Mouse (Mus musculus) C2C12 (cell line): ENCODE measurements around the gene Cog8. TPM values are rescaled to one million over a fixed set of nuclear protein-coding genes. Genes with fewer than 3 reads are reported as not detected.
A peak's percentile ranks its signal among the peaks of the same experiment; 100 is the strongest.
"Not testable (repeated sequence)": the region's sequence is repeated elsewhere in the genome, so short reads cannot be mapped to it uniquely, and the experiment has no call there.

Experiments
- H3K27me3 ChIP-seq: one replicate; pipeline ENCODE4 v1.6.1; 2011; ENCODE audit not compliant: control insufficient read depth, insufficient read depth, insufficient read length
- H3K36me3 ChIP-seq: one replicate; pipeline ENCODE4 v1.6.1; 2011; ENCODE audit not compliant: control insufficient read depth, insufficient read depth
- H3K4me3 ChIP-seq: one replicate; pipeline ENCODE4 v1.5.1; 2011; ENCODE audit warnings: mild to moderate bottlenecking, control low read depth; ENCODE audit not compliant: poor library complexity, insufficient read depth, severe bottlenecking
- H3K79me2 ChIP-seq: one replicate; pipeline ENCODE4 v1.6.1; 2011; ENCODE audit not compliant: control insufficient read depth, insufficient read depth
- H3K79me3 ChIP-seq: one replicate; pipeline ENCODE4 v1.6.1; 2011; ENCODE audit warnings: low read depth, control low read depth
- H3ac ChIP-seq: one replicate; pipeline ENCODE3; 2011; ENCODE audit warnings: low read depth; ENCODE audit not compliant: control insufficient read depth, insufficient read length
- CEBPB ChIP-seq: IDR thresholded peaks from one replicate; pipeline ENCODE4 v1.6.1; 2011; ENCODE audit warnings: low read depth, mild to moderate bottlenecking, control low read depth, moderate library complexity
- CTCF ChIP-seq: IDR thresholded peaks from one replicate; pipeline ENCODE4 v1.5.1; 2011; ENCODE audit not compliant: control insufficient read depth, insufficient read depth, insufficient read length
- FOSL1 ChIP-seq: IDR thresholded peaks from one replicate; pipeline ENCODE4 v1.8.0; 2011; ENCODE audit warnings: mild to moderate bottlenecking, low read length; ENCODE audit not compliant: poor library complexity, insufficient read depth, severe bottlenecking
- MAX ChIP-seq: IDR thresholded peaks from one replicate; pipeline ENCODE4 v1.6.1; 2011; ENCODE audit warnings: mild to moderate bottlenecking, control low read depth
- MYOD1 ChIP-seq: IDR thresholded peaks from one replicate; pipeline ENCODE4 v1.6.1; 2011; ENCODE audit warnings: low read depth; ENCODE audit not compliant: control insufficient read depth, insufficient read length
- MYOG ChIP-seq: IDR thresholded peaks from one replicate; pipeline ENCODE4 v1.6.1; 2011; ENCODE audit not compliant: control insufficient read depth, insufficient read length; ENCODE audit errors: extremely low read depth
- USF1 ChIP-seq: IDR thresholded peaks from one replicate; pipeline ENCODE4 v1.6.1; 2011; ENCODE audit warnings: low read depth, mild to moderate bottlenecking, control low read depth, moderate library complexity
- polyA plus RNA-seq: library from polyadenylated mRNA; unstranded; fragments of >200 nt; fragmentation: generic; extraction: Trizol; gene quantifications from one replicate; pipeline ENCODE4 v1.2.1, GENCODE M21; 2012; ENCODE audit warnings: missing spikeins

The Cog8 gene
- polyA plus RNA-seq, 1 experiment = 20.1 TPM

GRCm38 (mm10) chr8:107035641-107036040 is 20.8 kb downstream of the Cog8 start:
- Histone ChIP-seq H3K79me3 (peaks cover 10% of the 10 kb centered on the region), H3K36me3 (peaks cover 18% of the 10 kb centered on the region)
- no peak for TF ChIP-seq FOSL1

GRCm38 (mm10) chr8:107033609-107034008 is 22.9 kb downstream of the Cog8 start:
- H3K4me3 ChIP-seq, H3ac ChIP-seq: not testable (repeated sequence)

More at GRCm38 (mm10) chr8:107035641-107036040, 20.8 kb downstream of the Cog8 start:
- Histone ChIP-seq H3K4me3 (no peak overlapping the region), H3ac (no peak overlapping the region), H3K79me2 (peaks cover 36% of the 10 kb centered on the region), H3K27me3 (no peaks in the 10 kb centered on the region)

GRCm38 (mm10) chr8:107031577-107032090 is 24.9 kb downstream of the Cog8 start:
- Histone ChIP-seq H3K27me3 (no peaks in the 10 kb centered on the region), H3K79me3 (peaks cover 10% of the 10 kb centered on the region), H3K79me2 (peaks cover 36% of the 10 kb centered on the region), H3K4me3 (peak overlapping the region; percentile 64), H3K36me3 (peaks cover 4% of the 10 kb centered on the region), H3ac (peak overlapping the region; percentile 93)
- TF ChIP-seq CEBPB = no peak

More at GRCm38 (mm10) chr8:107033609-107034008, 22.9 kb downstream of the Cog8 start:
- H3K79me2 ChIP-seq = peaks cover 36% of the 10 kb centered on the region
- not testable (repeated sequence) for H3K27me3 ChIP-seq, H3K36me3 ChIP-seq, H3K79me3 ChIP-seq

- peaks cover 10% of the 10 kb centered on the region for H3K79me3 ChIP-seq
- peaks cover 4% of the 10 kb centered on the region for H3K36me3 ChIP-seq
- H3K79me2 ChIP-seq = peaks cover 36% of the 10 kb centered on the region
- H3K4me3 ChIP-seq = peak within 1 kb of the TSS; percentile 64
- H3ac ChIP-seq = peak within 1 kb of the TSS; percentile 93
- H3K27me3 ChIP-seq = no peaks in the 10 kb centered on the region
- TF ChIP-seq USF1 (no peak), CTCF (peak; percentile 94)
These were observed 25.6 kb downstream of the Cog8 start, which contains the start of gene Vps4a for GRCm38 (mm10) chr8:107030650-107031576. Gene Vps4a, plus strand, starts transcription at chr8:107031222.

GRCm38 (mm10) chr8:107030058-107030457 is 26.4 kb downstream of the Cog8 start:
- Histone ChIP-seq H3K4me3 (no peak overlapping the region), H3K36me3 (peaks cover 4% of the 10 kb centered on the region), H3K79me2 (peaks cover 36% of the 10 kb centered on the region), H3ac (no peak overlapping the region), H3K79me3 (peaks cover 10% of the 10 kb centered on the region), H3K27me3 (no peaks in the 10 kb centered on the region)
- TF ChIP-seq MYOD1 (no peak), CTCF (no peak), FOSL1 (no peak), CEBPB (no peak), MYOG (no peak), MAX (no peak), USF1 (no peak)

GRCm38 (mm10) chr8:107029310-107029709 is 27.2 kb downstream of the Cog8 start:
- peaks cover 9% of the 10 kb centered on the region for H3K79me3 ChIP-seq
- H3K4me3 ChIP-seq = no peak overlapping the region
- TF ChIP-seq USF1 = peak; percentile 76
- no peak for TF ChIP-seq CTCF

GRCm38 (mm10) chr8:107023479-107023878 is 33.0 kb downstream of the Cog8 start:
- H3K79me3 ChIP-seq = no peaks in the 10 kb centered on the region
- H3ac ChIP-seq = no peak overlapping the region
- H3K79me2 ChIP-seq = no peaks in the 10 kb centered on the region
- no peaks in the 10 kb centered on the region for H3K27me3 ChIP-seq
- no peak overlapping the region for H3K4me3 ChIP-seq
- TF ChIP-seq USF1 (no peak), CTCF (no peak), MAX (no peak), FOSL1 (no peak), CEBPB (no peak), MYOD1 (no peak), MYOG (no peak)
- no peaks in the 10 kb centered on the region for H3K36me3 ChIP-seq

More at GRCm38 (mm10) chr8:107029310-107029709, 27.2 kb downstream of the Cog8 start:
- H3K79me2 ChIP-seq = peaks cover 30% of the 10 kb centered on the region
- no peak overlapping the region for H3ac ChIP-seq
- no peaks in the 10 kb centered on the region for H3K27me3 ChIP-seq
- H3K36me3 ChIP-seq = peaks cover 4% of the 10 kb centered on the region
